8 mouse cellular contexts compared by ENCODE assay signal in the genomic region with DNA sequence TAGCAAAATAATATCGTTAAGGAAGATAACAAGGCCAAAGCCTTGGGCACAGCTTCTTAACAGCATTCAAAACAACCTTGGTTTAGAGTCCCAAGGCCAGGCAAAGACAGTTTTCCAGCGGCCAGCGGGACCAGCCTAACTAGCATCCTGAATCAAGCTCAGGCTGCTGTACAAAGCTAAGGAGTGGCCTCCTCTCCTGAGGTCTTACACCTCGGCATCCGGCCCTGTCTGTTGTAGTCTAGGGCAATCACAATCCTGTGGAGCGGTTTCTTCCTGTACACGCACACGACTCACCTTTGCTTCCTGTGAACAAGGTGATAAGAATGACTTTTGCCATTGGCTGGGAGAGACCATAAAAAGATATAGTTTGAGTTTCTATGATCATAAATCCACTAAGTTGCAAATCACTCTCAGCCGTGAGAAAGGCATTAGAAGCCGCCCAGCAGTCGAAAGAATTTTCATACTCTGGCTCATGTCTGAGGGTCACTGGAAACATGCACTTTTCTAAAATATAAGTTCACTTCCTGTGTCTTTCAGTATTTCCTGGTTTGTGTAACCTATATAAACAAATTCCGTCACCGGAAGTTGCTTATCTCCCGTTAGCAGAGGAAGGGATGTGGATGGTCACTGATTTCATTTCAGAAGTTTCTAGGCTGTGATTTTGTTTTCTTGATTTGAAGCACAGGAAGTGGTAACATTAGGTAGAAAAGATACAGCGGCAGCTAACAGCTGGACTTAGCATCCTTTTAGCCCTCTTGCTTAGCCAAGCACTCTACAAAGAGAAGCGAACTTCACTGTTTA. TPM values are rescaled to one million over a fixed set of nuclear protein-coding genes. Genes with fewer than 3 reads are reported as not detected.
A peak's percentile ranks its signal among the peaks of the same experiment; 100 is the strongest.
DNase-seq lines count a peak whose midpoint lies in the region; ATAC-seq and TF ChIP-seq lines count a peak whose summit lies in the region.

No protein-coding gene starts in this region.

- H3K9me3 ChIP-seq in heart, embryonic 11.5 days (replicated peaks; ENCODE audit: control insufficient read depth, low read length): no peaks in the 10 kb centered on the region
- no peaks in the 10 kb centered on the region for H3K9me3 ChIP-seq in intestine, embryonic 14.5 days (ENCODE audit: control insufficient read depth, low read length)
- H3K9me3 ChIP-seq in stomach, postnatal 0 days (ENCODE audit: control insufficient read depth, low read length): no peaks in the 10 kb centered on the region

- no peak for TF ChIP-seq EP300 in stomach, postnatal 0 days (optimal IDR thresholded peaks at IDR 0.05)

- peaks cover 18% of the 10 kb centered on the region for H3K4me1 ChIP-seq in heart, embryonic 11.5 days (ENCODE audit: control insufficient read depth, insufficient read depth, low read length)
- H3K4me1 ChIP-seq in intestine, embryonic 14.5 days (replicated peaks; ENCODE audit: control insufficient read depth, insufficient read depth, low read length): peaks cover 33% of the 10 kb centered on the region
- H3K4me1 ChIP-seq in stomach, postnatal 0 days (replicated peaks; ENCODE audit: control insufficient read depth, insufficient read depth): peaks cover 2% of the 10 kb centered on the region; the same call in 1 of the 2 replicates

- WGBS in heart, embryonic 11.5 days (ENCODE audit: insufficient replicate concordance): 48% methylated on average over 16 of the region's 16 CpGs
- 31% methylated on average over 16 of the region's 16 CpGs for WGBS in intestine, embryonic 14.5 days
- WGBS in stomach, postnatal 0 days: 56% methylated on average over 16 of the region's 16 CpGs

- no peaks in the 10 kb centered on the region for H3K36me3 ChIP-seq in heart, embryonic 11.5 days (ENCODE audit: control insufficient read depth, insufficient read depth, low read length)
- no peaks in the 10 kb centered on the region for H3K36me3 ChIP-seq in intestine, embryonic 14.5 days (ENCODE audit: control insufficient read depth, insufficient read depth, low read length)
- no peaks in the 10 kb centered on the region for H3K36me3 ChIP-seq in stomach, postnatal 0 days (ENCODE audit: control insufficient read depth, insufficient read depth, low read length)

- no peak for TF ChIP-seq CTCF in stomach, postnatal 0 days (IDR thresholded peaks at IDR 0.05; ENCODE audit: low read depth)

- H3K4me3 ChIP-seq in heart, embryonic 11.5 days (ENCODE audit: low read depth, low read length): no peak overlapping the region
- no peak overlapping the region for H3K4me3 ChIP-seq in intestine, embryonic 14.5 days (ENCODE audit: low read depth, low read length)
- H3K4me3 ChIP-seq in stomach, postnatal 0 days (ENCODE audit: low read depth, low read length): no peak overlapping the region

- no peak overlapping the region for H3K9ac ChIP-seq in heart, embryonic 11.5 days (ENCODE audit: low read depth, low read length)
- no peak overlapping the region for H3K9ac ChIP-seq in intestine, embryonic 14.5 days (ENCODE audit: low read length)
- no peak overlapping the region for H3K9ac ChIP-seq in stomach, postnatal 0 days (ENCODE audit: low read length)

- ATAC-seq in heart, embryonic 11.5 days (replicated peaks; ENCODE audit: insufficient number of reproducible peaks, low FRiP score, low TSS enrichment): no peak
- no peak for ATAC-seq in intestine, embryonic 14.5 days (replicated peaks; ENCODE audit: low FRiP score, low TSS enrichment, low read depth)
- no peak for ATAC-seq in stomach, postnatal 0 days (ENCODE audit: low FRiP score, low TSS enrichment)

- H3K4me2 ChIP-seq in heart, embryonic 11.5 days: no peak overlapping the region
- H3K4me2 ChIP-seq in intestine, embryonic 14.5 days (ENCODE audit: low read length): peak overlapping the region; percentile 20
- H3K4me2 ChIP-seq in stomach, postnatal 0 days (replicated peaks; ENCODE audit: low read depth): no peak overlapping the region

- DNase-seq in heart, adult 11 months: no peak
- peak; percentile 50 for DNase-seq in ovary, postnatal 36 days (ENCODE audit: low spot score)
- DNase-seq in ovary, postnatal 10 days (ENCODE audit: low spot score): no peak
- DNase-seq in intestine, embryonic 14.5 days (ENCODE audit: low spot score): peak; percentile 65
- no peak for DNase-seq in stomach, postnatal 0 days (ENCODE audit: low spot score)
- no peak for DNase-seq in Muller cell, postnatal 12 days (ENCODE audit: inconsistent ontology term)
- DNase-seq in cerebellum, adult 9-10 months: no peak

- H3K27me3 ChIP-seq in heart, embryonic 11.5 days (ENCODE audit: control insufficient read depth, insufficient read depth, low read length): no peaks in the 10 kb centered on the region
- H3K27me3 ChIP-seq in intestine, embryonic 14.5 days (replicated peaks; ENCODE audit: control insufficient read depth, insufficient read depth, low read length): no peaks in the 10 kb centered on the region
- no peaks in the 10 kb centered on the region for H3K27me3 ChIP-seq in stomach, postnatal 0 days (ENCODE audit: control insufficient read depth, insufficient read depth, low read length)

- H3K27ac ChIP-seq in heart, embryonic 11.5 days (ENCODE audit: low read depth, low read length): 0 out of 2 replicates have a peak overlapping the region, but pooled peaks have one; percentile 0
- peak overlapping the region; percentile 98 for H3K27ac ChIP-seq in intestine, embryonic 14.5 days (ENCODE audit: low read depth)
- 0 out of 2 replicates have a peak overlapping the region, but pooled peaks have one; percentile 36 for H3K27ac ChIP-seq in stomach, postnatal 0 days (replicated peaks)

RNA-seq across cellular contexts. Expression of a gene that starts 2.5 kb away (rescaled TPM):
- 5.4 and 6.3 TPM in 2 replicates for polyA plus RNA-seq in heart, embryonic 11.5 days (2014; fragmentation: Nextera tagmentation; extraction: Ambion mirVana)
- polyA plus RNA-seq in intestine, embryonic 14.5 days (2014; fragmentation: Nextera tagmentation; extraction: Ambion mirVana): 6.6 and 8.2 TPM in 2 replicates
- polyA plus RNA-seq in stomach, postnatal 0 days (2015; fragmentation: Nextera tagmentation; extraction: Ambion mirVana): 3.3 and 3.5 TPM in 2 replicates

RNA-seq across cellular contexts. Expression of a gene that starts 40.2 kb away (rescaled TPM):
- polyA plus RNA-seq in heart, embryonic 11.5 days (2014; fragmentation: Nextera tagmentation; extraction: Ambion mirVana): 31.5 and 32.3 TPM in 2 replicates
- 52.4 and 56.7 TPM in 2 replicates for polyA plus RNA-seq in intestine, embryonic 14.5 days (2014; fragmentation: Nextera tagmentation; extraction: Ambion mirVana)
- 27.0 and 28.7 TPM in 2 replicates for polyA plus RNA-seq in stomach, postnatal 0 days (2015; fragmentation: Nextera tagmentation; extraction: Ambion mirVana)

Comparison
In these comparisons a context has a peak if more than half of its experiments do, and no peak if none do; other contexts are left out.
1. DNase-seq: peak in ovary, postnatal 36 days (single experiment) and intestine, embryonic 14.5 days (single experiment); none in heart, adult 11 months (single experiment), ovary, postnatal 10 days (single experiment), stomach, postnatal 0 days (single experiment), Muller cell, postnatal 12 days (single experiment) and cerebellum, adult 9-10 months (single experiment).
2. H3K27ac ChIP-seq: peak in every context shown above with its lines; median percentile 98 in intestine, embryonic 14.5 days; 36 in stomach, postnatal 0 days; 0 in heart, embryonic 11.5 days.